ENCODE assay signal across 28 mouse cellular contexts in genomic region chr16:30265611-30266010, GRCm38 (mm10). TPM values are rescaled to one million over a fixed set of nuclear protein-coding genes. Genes with fewer than 3 reads are reported as not detected.
DNase-seq lines count a peak whose midpoint lies in the region; ATAC-seq and TF ChIP-seq lines count a peak whose summit lies in the region.
"Had no signal": no experiment of that assay in that cellular context is flagged by ENCODE, and none has a peak within 500 bp of the region (broad histone marks: within the 10 kb centered on the region; RNA-seq: fewer than 3 reads in every experiment).

No protein-coding gene starts in this region.

- TF ChIP-seq CTCF in stomach, postnatal 0 days (IDR thresholded peaks at IDR 0.05; ENCODE audit: low read depth) = no peak

- H3K27ac ChIP-seq in heart, embryonic 12.5 days (ENCODE audit: poor library complexity, severe bottlenecking) = peak overlapping the region; percentile 41; the same call in 1 of the 2 replicates
- H3K27ac ChIP-seq in stomach, embryonic 15.5 days = no peak overlapping the region
- no peak overlapping the region for H3K27ac ChIP-seq in stomach, postnatal 0 days (replicated peaks)
- H3K27ac ChIP-seq: embryonic facial prominence, embryonic 15.5 days; forebrain, embryonic 15.5 days; hindbrain, postnatal 0 days; layer of hippocampus, adult 2 months; limb, embryonic 10.5 days; neural tube, embryonic 15.5 days had no signal

- H3K9ac ChIP-seq in heart, embryonic 12.5 days = no peak overlapping the region
- no peak overlapping the region for H3K9ac ChIP-seq in stomach, embryonic 15.5 days
- no peak overlapping the region for H3K9ac ChIP-seq in stomach, postnatal 0 days (ENCODE audit: low read length)
- H3K9ac ChIP-seq: embryonic facial prominence, embryonic 15.5 days; forebrain, embryonic 15.5 days; neural tube, embryonic 15.5 days had no signal

- H3K36me3 ChIP-seq in heart, embryonic 12.5 days = no peaks in the 10 kb centered on the region
- H3K36me3 ChIP-seq in stomach, embryonic 15.5 days = no peaks in the 10 kb centered on the region
- H3K36me3 ChIP-seq in stomach, postnatal 0 days (ENCODE audit: control insufficient read depth, insufficient read depth, low read length) = no peaks in the 10 kb centered on the region
- H3K36me3 ChIP-seq: embryonic facial prominence, embryonic 15.5 days; forebrain, embryonic 15.5 days; G1E; limb, embryonic 10.5 days; neural tube, embryonic 15.5 days had no signal

- ATAC-seq in heart, embryonic 12.5 days (ENCODE audit: insufficient number of reproducible peaks, low FRiP score) = no peak
- ATAC-seq in stomach, embryonic 15.5 days (ENCODE audit: insufficient read depth, low FRiP score, low read depth) = peak; percentile 48; the same call in 1 of the 2 replicates
- ATAC-seq in stomach, postnatal 0 days (ENCODE audit: low FRiP score, low TSS enrichment) = no peak
- peak; percentile 43; the same call in 1 of the 2 replicates for ATAC-seq in megakaryocyte, adult 5-6 weeks (ENCODE audit: poor library complexity, severe bottlenecking)
- ATAC-seq: forebrain, embryonic 15.5 days; hindbrain, postnatal 0 days; intestine, embryonic 16.5 days; Patski had no signal

- 56% methylated on average over 4 of the region's 4 CpGs for WGBS in heart, embryonic 12.5 days
- 55% methylated on average over 4 of the region's 4 CpGs for WGBS in stomach, embryonic 15.5 days
- 50% methylated on average over 4 of the region's 4 CpGs for WGBS in stomach, postnatal 0 days

- H3K9me3 ChIP-seq in heart, embryonic 12.5 days (replicated peaks) = no peaks in the 10 kb centered on the region
- no peaks in the 10 kb centered on the region for H3K9me3 ChIP-seq in stomach, embryonic 15.5 days
- no peaks in the 10 kb centered on the region for H3K9me3 ChIP-seq in stomach, postnatal 0 days (ENCODE audit: control insufficient read depth, low read length)
- H3K9me3 ChIP-seq: embryonic facial prominence, embryonic 15.5 days; forebrain, embryonic 15.5 days; G1E; limb, embryonic 10.5 days; neural tube, embryonic 15.5 days had no signal

- no peak for DNase-seq in heart, adult 8-10 months (ENCODE audit: low spot score)
- DNase-seq in stomach, postnatal 0 days (ENCODE audit: low spot score) = no peak
- no peak for DNase-seq in right cerebral cortex, postnatal 25 days
- no peak for DNase-seq in kidney, postnatal 14 days
- DNase-seq: cerebellum, adult 11-12 months; kidney, adult 9 months; kidney, postnatal 25 days; lung, adult 2 months; right cerebral cortex, adult 18-20 months had no signal

- H3K4me3 ChIP-seq in heart, embryonic 12.5 days = no peak overlapping the region
- H3K4me3 ChIP-seq in stomach, embryonic 15.5 days (replicated peaks) = no peak overlapping the region
- H3K4me3 ChIP-seq in stomach, postnatal 0 days (ENCODE audit: low read depth, low read length) = no peak overlapping the region
- H3K4me3 ChIP-seq: embryonic facial prominence, embryonic 15.5 days; forebrain, embryonic 15.5 days; layer of hippocampus, adult 2 months; limb, embryonic 10.5 days; neural tube, embryonic 15.5 days had no signal

- TF ChIP-seq EP300 in stomach, postnatal 0 days (optimal IDR thresholded peaks at IDR 0.05) = no peak

- no peak overlapping the region for H3K4me2 ChIP-seq in heart, embryonic 12.5 days
- no peak overlapping the region for H3K4me2 ChIP-seq in stomach, embryonic 15.5 days
- H3K4me2 ChIP-seq in stomach, postnatal 0 days (replicated peaks; ENCODE audit: low read depth) = no peak overlapping the region
- H3K4me2 ChIP-seq: embryonic facial prominence, embryonic 15.5 days; forebrain, embryonic 15.5 days; neural tube, embryonic 15.5 days had no signal

- 0 out of 2 replicates have a peak, but pooled peaks cover 2% of the 10 kb centered on the region for H3K27me3 ChIP-seq in heart, embryonic 12.5 days (replicated peaks)
- H3K27me3 ChIP-seq in stomach, embryonic 15.5 days (replicated peaks) = no peaks in the 10 kb centered on the region
- no peaks in the 10 kb centered on the region for H3K27me3 ChIP-seq in stomach, postnatal 0 days (ENCODE audit: control insufficient read depth, insufficient read depth, low read length)
- H3K27me3 ChIP-seq: embryonic facial prominence, embryonic 15.5 days; forebrain, embryonic 15.5 days; neural tube, embryonic 15.5 days; Patski had no signal

- H3K4me1 ChIP-seq in heart, embryonic 12.5 days (replicated peaks) = peaks cover 8% of the 10 kb centered on the region
- H3K4me1 ChIP-seq in stomach, embryonic 15.5 days = no peaks in the 10 kb centered on the region
- H3K4me1 ChIP-seq in stomach, postnatal 0 days (replicated peaks; ENCODE audit: control insufficient read depth, insufficient read depth) = no peaks in the 10 kb centered on the region
- H3K4me1 ChIP-seq: forebrain, embryonic 15.5 days; neural tube, embryonic 15.5 days had no signal

RNA-seq across cellular contexts. Expression of gene Cpn2, which starts 1.7 kb away (rescaled TPM):
- not detected in 2 replicates for polyA plus RNA-seq in heart, embryonic 12.5 days (2016; fragmentation: Nextera tagmentation; extraction: Ambion mirVana)
- under 1 TPM in 2 of 4 experiments, not detected in 2; 0.17 to 0.22 TPM for total RNA-seq in heart, adult 8-10 months (2022)
- 0.14 and 0.33 TPM in 2 replicates for polyA plus RNA-seq in stomach, embryonic 15.5 days (2015; fragmentation: Nextera tagmentation; extraction: Ambion mirVana)
- 0.04 TPM in 1 of 2 replicates, not detected in the other for polyA plus RNA-seq in stomach, postnatal 0 days (2015; fragmentation: Nextera tagmentation; extraction: Ambion mirVana)
- not detected in 2 replicates for total RNA-seq in megakaryocyte, adult 5-6 weeks (2015)
- not detected in 2 replicates for total RNA-seq in megakaryocyte, adult 5-6 weeks (2017)
- total RNA-seq: layer of hippocampus, adult 2 months; layer of hippocampus, postnatal 25 days; midbrain, postnatal 0 days had no signal
- polyA plus RNA-seq: embryonic facial prominence, embryonic 15.5 days; forebrain, embryonic 15.5 days; G1E; gonadal fat pad, adult 2 months; heart, embryonic 16.5 days; hindbrain, embryonic 11.5 days; hindbrain, postnatal 0 days; limb, embryonic 10.5 days; midbrain, postnatal 0 days; neural tube, embryonic 15.5 days; Patski had no signal

RNA-seq across cellular contexts. Expression of gene Lrrc15, which starts 17.4 kb away (rescaled TPM):
- 0.46 and 0.81 TPM in 2 replicates for polyA plus RNA-seq in heart, embryonic 12.5 days (2016; fragmentation: Nextera tagmentation; extraction: Ambion mirVana)
- under 1 TPM in 3 of 4 experiments, not detected in 1; 0.06 to 0.41 (median 0.19) TPM for total RNA-seq in heart, adult 8-10 months (2022)
- 0.39 and 0.49 TPM in 2 replicates for polyA plus RNA-seq in stomach, embryonic 15.5 days (2015; fragmentation: Nextera tagmentation; extraction: Ambion mirVana)
- polyA plus RNA-seq in stomach, postnatal 0 days (2015; fragmentation: Nextera tagmentation; extraction: Ambion mirVana) = 0.76 and 0.87 TPM in 2 replicates
- not detected in 2 replicates for total RNA-seq in megakaryocyte, adult 5-6 weeks (2015)
- not detected in 2 replicates for total RNA-seq in megakaryocyte, adult 5-6 weeks (2017)
- polyA plus RNA-seq: G1E; Patski; small intestine, adult 2 months had no signal

RNA-seq across cellular contexts. Expression of gene Gp5, which starts 45.0 kb away (rescaled TPM):
- 2.7 and 4.8 TPM in 2 replicates for polyA plus RNA-seq in heart, embryonic 12.5 days (2016; fragmentation: Nextera tagmentation; extraction: Ambion mirVana)
- under 1 TPM; 0.19 to 0.83 (median 0.41) TPM for total RNA-seq in heart, adult 8-10 months (2022)
- polyA plus RNA-seq in stomach, embryonic 15.5 days (2015; fragmentation: Nextera tagmentation; extraction: Ambion mirVana) = 0.76 and 0.89 TPM in 2 replicates
- 0.11 and 0.39 TPM in 2 replicates for polyA plus RNA-seq in stomach, postnatal 0 days (2015; fragmentation: Nextera tagmentation; extraction: Ambion mirVana)
- 0.07 and 0.38 TPM in 2 replicates for total RNA-seq in megakaryocyte, adult 5-6 weeks (2015)
- total RNA-seq in megakaryocyte, adult 5-6 weeks (2017) = not detected in 2 replicates
- total RNA-seq: gastrocnemius, adult 8-10 months had no signal

Comparison
In these comparisons a context has a peak if more than half of its experiments do, and no peak if none do; other contexts are left out.
1. ATAC-seq: peak in stomach, embryonic 15.5 days (single experiment) and megakaryocyte, adult 5-6 weeks (single experiment); none in heart, embryonic 12.5 days (single experiment) and stomach, postnatal 0 days (single experiment).